Mouse (Mus musculus): ENCODE data around the gene Pxn. TPM values are rescaled to one million over a fixed set of nuclear protein-coding genes. Genes with fewer than 3 reads are reported as not detected.

Gene Pxn
- polyA plus RNA-seq, 1 experiment from 2014 or later, result 15.2 TPM

GRCm38 (mm10) chr5:115544655-115545185 lies 38.2 kb downstream of the Pxn start:
- Histone ChIP-seq H3K27ac (replicated peaks) (peak overlapping the region; percentile 85; the same call in 1 of the 2 replicates), H3K9me3 (replicated peaks) (no peaks in the 10 kb centered on the region), H3K4me2 (peak overlapping the region; percentile 62), H3K36me3 (replicated peaks) (peaks cover 51% of the 10 kb centered on the region), H3K4me1 (replicated peaks) (peaks cover 42% of the 10 kb centered on the region), H3K27me3 (no peaks in the 10 kb centered on the region), H3K4me3 (replicated peaks) (peak overlapping the region; percentile 5; the same call in 1 of the 2 replicates), H3K9ac (no peak overlapping the region)
- WGBS (ENCODE audit: insufficient replicate concordance), result 50% methylated on average over 18 of the region's 18 CpGs
- ATAC-seq (ENCODE audit: insufficient read depth), result no peak

DNA sequence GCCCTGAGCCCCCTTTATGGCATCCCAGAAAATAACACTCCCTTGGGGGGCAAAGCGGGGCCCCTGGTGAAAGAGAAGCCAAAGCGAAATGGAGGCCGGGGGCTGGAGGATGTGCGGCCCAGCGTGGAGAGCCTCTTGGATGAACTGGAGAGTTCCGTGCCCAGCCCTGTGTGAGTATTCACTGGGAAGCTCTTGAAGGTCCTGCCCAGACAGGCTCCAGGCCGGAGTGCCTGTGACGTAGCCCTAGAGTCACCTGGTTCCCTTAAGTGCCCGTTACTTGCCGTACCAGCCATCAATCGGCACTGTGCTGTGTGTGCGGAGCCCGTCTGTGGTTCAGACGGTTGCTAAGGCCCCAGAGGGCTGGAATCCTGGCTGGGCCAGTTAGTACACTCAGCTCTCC lies 39.2 kb downstream of the Pxn start:
- Histone ChIP-seq H3K4me3 (replicated peaks) (no peak overlapping the region), H3K27me3 (no peaks in the 10 kb centered on the region), H3K4me2 (no peak overlapping the region), H3K4me1 (replicated peaks) (peaks cover 41% of the 10 kb centered on the region), H3K9ac (no peak overlapping the region), H3K27ac (replicated peaks) (no peak overlapping the region), H3K9me3 (replicated peaks) (no peaks in the 10 kb centered on the region), H3K36me3 (replicated peaks) (peaks cover 60% of the 10 kb centered on the region)
- WGBS (ENCODE audit: insufficient replicate concordance), result 80% methylated on average over 14 of the region's 14 CpGs
- ATAC-seq (ENCODE audit: insufficient read depth), result no peak

- no peaks in the 10 kb centered on the region for H3K27me3 ChIP-seq
- no peak overlapping the region for H3K4me2 ChIP-seq
- H3K9ac ChIP-seq, result no peak overlapping the region
- H3K36me3 ChIP-seq (replicated peaks), result peaks cover 62% of the 10 kb centered on the region
- H3K4me1 ChIP-seq (replicated peaks), result peaks cover 33% of the 10 kb centered on the region
- H3K9me3 ChIP-seq (replicated peaks), result no peaks in the 10 kb centered on the region
- no peak overlapping the region for H3K4me3 ChIP-seq (replicated peaks)
- 80% methylated on average over 11 of the region's 11 CpGs for WGBS (ENCODE audit: insufficient replicate concordance)
- ATAC-seq (ENCODE audit: insufficient read depth), result no peak
- H3K27ac ChIP-seq (replicated peaks), result no peak overlapping the region
Measured at GRCm38 (mm10) chr5:115546536-115546935, 40.1 kb downstream of the Pxn start.

DNA sequence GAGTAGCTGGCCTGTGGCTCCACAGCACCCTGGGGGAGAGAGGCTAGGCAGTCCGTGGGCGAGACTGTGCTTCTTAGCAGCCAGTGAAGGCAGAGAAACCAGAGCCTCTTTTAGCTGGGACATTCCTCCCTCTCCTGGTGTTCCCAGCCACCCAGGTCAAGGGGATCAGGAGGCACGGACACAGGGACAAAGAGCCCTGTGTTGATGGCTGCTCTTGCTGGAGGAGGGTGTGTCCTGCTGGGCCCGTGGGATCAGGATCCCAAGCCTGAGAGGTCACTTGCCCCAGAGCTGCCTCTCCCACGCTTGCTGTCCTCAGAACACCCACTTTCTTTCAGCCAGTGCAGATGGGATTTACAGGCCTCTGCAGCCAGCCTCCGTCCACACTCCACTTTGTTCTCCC lies 40.5 kb downstream of the Pxn start:
- Histone ChIP-seq H3K27ac (replicated peaks) (no peak overlapping the region), H3K9ac (no peak overlapping the region), H3K36me3 (replicated peaks) (peaks cover 67% of the 10 kb centered on the region), H3K4me1 (replicated peaks) (peaks cover 30% of the 10 kb centered on the region), H3K4me3 (replicated peaks) (no peak overlapping the region), H3K4me2 (no peak overlapping the region), H3K27me3 (no peaks in the 10 kb centered on the region), H3K9me3 (replicated peaks) (no peaks in the 10 kb centered on the region)
- 69% methylated on average over 6 of the region's 6 CpGs for WGBS (ENCODE audit: insufficient replicate concordance)
- no peak for ATAC-seq (ENCODE audit: insufficient read depth)

GRCm38 (mm10) chr5:115547421-115547820 lies 40.9 kb downstream of the Pxn start:
- Histone ChIP-seq H3K27me3 (no peaks in the 10 kb centered on the region), H3K4me3 (replicated peaks) (no peak overlapping the region), H3K36me3 (replicated peaks) (peaks cover 71% of the 10 kb centered on the region), H3K27ac (replicated peaks) (no peak overlapping the region), H3K4me2 (no peak overlapping the region), H3K9me3 (replicated peaks) (no peaks in the 10 kb centered on the region), H3K4me1 (replicated peaks) (peaks cover 26% of the 10 kb centered on the region), H3K9ac (no peak overlapping the region)
- ATAC-seq (ENCODE audit: insufficient read depth), result no peak
- WGBS (ENCODE audit: insufficient replicate concordance), result 68% methylated on average over 7 of the region's 7 CpGs

GRCm38 (mm10) chr5:115548501-115549285 lies 42.2 kb downstream of the Pxn start:
- 84% methylated on average over 18 of the region's 18 CpGs for WGBS (ENCODE audit: insufficient replicate concordance)
- H3K4me1 ChIP-seq (replicated peaks), result peaks cover 13% of the 10 kb centered on the region

DNA sequence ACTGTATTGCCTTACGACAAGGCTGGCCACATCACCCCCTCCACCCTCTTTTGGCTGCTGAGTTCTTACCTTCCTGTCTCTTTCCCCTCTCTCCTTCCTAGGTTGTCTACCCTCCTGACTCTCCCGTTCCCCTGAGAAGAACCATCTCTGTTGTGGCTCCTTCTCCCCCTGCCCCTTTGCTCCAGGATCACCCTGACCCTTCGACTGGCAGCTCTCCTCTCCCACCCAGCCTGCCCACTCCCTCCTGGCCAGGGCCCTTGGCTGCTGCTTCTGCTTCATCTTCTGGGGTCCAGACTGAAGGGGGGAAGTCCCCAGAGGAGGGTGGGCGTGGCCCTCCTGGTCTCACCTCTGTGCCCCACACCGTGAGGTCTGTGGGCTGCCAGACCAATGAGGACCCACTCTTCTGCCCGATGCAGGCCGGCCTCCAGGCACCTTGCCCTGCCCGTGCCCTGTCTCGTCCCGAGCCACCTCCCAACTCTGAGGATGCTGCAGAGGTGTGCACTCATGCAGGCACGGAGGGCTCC lies 44.1 kb downstream of the Pxn start:
- Histone ChIP-seq H3K27me3 (no peaks in the 10 kb centered on the region), H3K27ac (replicated peaks) (no peak overlapping the region), H3K4me3 (replicated peaks) (no peak overlapping the region), H3K36me3 (replicated peaks) (peaks cover 79% of the 10 kb centered on the region), H3K4me1 (replicated peaks) (no peaks in the 10 kb centered on the region), H3K9ac (no peak overlapping the region), H3K4me2 (no peak overlapping the region), H3K9me3 (replicated peaks) (no peaks in the 10 kb centered on the region)
- ATAC-seq (ENCODE audit: insufficient read depth), result no peak
- 73% methylated on average over 11 of the region's 11 CpGs for WGBS (ENCODE audit: insufficient replicate concordance)

More at GRCm38 (mm10) chr5:115548501-115549285, 42.2 kb downstream of the Pxn start:
- ATAC-seq (ENCODE audit: insufficient read depth), result no peak
- Histone ChIP-seq H3K36me3 (replicated peaks) (peaks cover 84% of the 10 kb centered on the region), H3K4me3 (replicated peaks) (no peak overlapping the region), H3K9ac (no peak overlapping the region), H3K9me3 (replicated peaks) (no peaks in the 10 kb centered on the region), H3K27me3 (no peaks in the 10 kb centered on the region), H3K4me2 (no peak overlapping the region), H3K27ac (replicated peaks) (no peak overlapping the region)

DNA sequence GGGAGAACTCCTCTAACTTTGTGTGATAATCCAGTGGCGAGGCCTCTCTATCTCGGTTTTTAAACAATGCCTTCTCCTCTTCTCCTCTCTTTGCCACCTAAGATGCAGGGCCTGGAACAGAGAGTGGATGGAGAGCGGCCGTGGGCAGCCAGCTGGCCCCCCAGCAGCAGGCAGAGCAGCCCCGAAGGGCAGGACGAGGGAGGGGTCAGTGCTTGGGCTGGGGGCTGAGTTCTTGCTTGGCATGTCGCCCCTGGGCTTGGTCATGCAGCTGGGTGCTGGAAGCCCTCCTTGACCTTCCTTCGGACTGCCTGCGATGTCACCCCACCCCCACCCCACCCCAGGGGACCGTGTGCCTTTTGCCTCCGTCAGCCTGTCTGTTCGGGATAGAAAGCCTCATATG lies 44.9 kb downstream of the Pxn start:
- Histone ChIP-seq H3K9ac (no peak overlapping the region), H3K9me3 (replicated peaks) (no peaks in the 10 kb centered on the region), H3K4me3 (replicated peaks) (no peak overlapping the region), H3K36me3 (replicated peaks) (peaks cover 72% of the 10 kb centered on the region), H3K4me2 (no peak overlapping the region), H3K27me3 (no peaks in the 10 kb centered on the region), H3K4me1 (replicated peaks) (peaks cover 6% of the 10 kb centered on the region), H3K27ac (replicated peaks) (no peak overlapping the region)
- ATAC-seq (ENCODE audit: insufficient read depth), result no peak
- 75% methylated on average over 12 of the region's 12 CpGs for WGBS (ENCODE audit: insufficient replicate concordance)

GRCm38 (mm10) chr5:115551799-115552198 lies 45.3 kb downstream of the Pxn start:
- H3K36me3 ChIP-seq (replicated peaks), result peaks cover 68% of the 10 kb centered on the region

GRCm38 (mm10) chr5:115553801-115554420 lies 47.4 kb downstream of the Pxn start:
- Histone ChIP-seq H3K4me2 (no peak overlapping the region), H3K27me3 (no peaks in the 10 kb centered on the region), H3K27ac (replicated peaks) (no peak overlapping the region), H3K9ac (no peak overlapping the region), H3K36me3 (replicated peaks) (peaks cover 47% of the 10 kb centered on the region), H3K4me3 (replicated peaks) (no peak overlapping the region), H3K4me1 (replicated peaks) (peaks cover 13% of the 10 kb centered on the region), H3K9me3 (replicated peaks) (no peaks in the 10 kb centered on the region)
- no peak for ATAC-seq (ENCODE audit: insufficient read depth)
- WGBS (ENCODE audit: insufficient replicate concordance), result 84% methylated on average over 33 of the region's 33 CpGs

More at GRCm38 (mm10) chr5:115551799-115552198, 45.3 kb downstream of the Pxn start:
- H3K4me1 ChIP-seq (replicated peaks), result peaks cover 7% of the 10 kb centered on the region
- H3K27ac ChIP-seq (replicated peaks), result no peak overlapping the region
- H3K4me2 ChIP-seq, result no peak overlapping the region
- 81% methylated on average over 13 of the region's 13 CpGs for WGBS (ENCODE audit: insufficient replicate concordance)
- ATAC-seq (ENCODE audit: insufficient read depth), result no peak
- no peak overlapping the region for H3K4me3 ChIP-seq (replicated peaks)
- H3K9ac ChIP-seq, result no peak overlapping the region
- H3K9me3 ChIP-seq (replicated peaks), result no peaks in the 10 kb centered on the region
- H3K27me3 ChIP-seq, result no peaks in the 10 kb centered on the region
